Mouse (Mus musculus): ENCODE data around the gene Yaf2. TPM values are rescaled to one million over a fixed set of nuclear protein-coding genes. Genes with fewer than 3 reads are reported as not detected.
A peak's percentile ranks its signal among the peaks of the same experiment; 100 is the strongest.
"Not testable (repeated sequence)": the region's sequence is repeated elsewhere in the genome, so short reads cannot be mapped to it uniquely, and the experiment has no call there.

The Yaf2 gene
- polyA plus RNA-seq, 1 experiment from 2014 or later = 44.7 TPM

DNA sequence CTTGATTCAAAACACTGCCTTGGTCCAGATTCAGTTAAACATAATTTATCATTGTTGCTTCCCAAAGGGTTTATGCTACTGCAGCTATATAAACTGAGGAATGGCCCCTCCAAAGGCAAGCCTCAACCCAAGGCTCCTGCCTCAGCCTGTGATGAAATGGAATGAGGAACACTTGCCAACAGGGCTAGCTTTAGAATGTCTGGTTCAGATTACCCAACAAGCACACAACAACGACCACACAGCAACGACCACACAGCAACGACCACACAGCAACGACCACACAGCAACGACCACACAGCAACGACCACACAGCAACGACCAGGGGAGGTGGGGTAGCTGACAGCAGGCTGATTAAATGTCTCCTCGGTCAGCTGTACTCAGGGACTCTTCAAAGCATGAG, 76.8 kb downstream of the Yaf2 start:
- ATAC-seq (ENCODE audit: low FRiP score, low TSS enrichment) (no peak), DNase-seq (ENCODE audit: low spot score) (no peak)
- H3K27ac ChIP-seq (replicated peaks) = no peak overlapping the region
- TF ChIP-seq EP300 (optimal IDR thresholded peaks at IDR 0.05) (no peak), CTCF (IDR thresholded peaks at IDR 0.05; ENCODE audit: low read depth) (no peak)
- H3K9ac ChIP-seq (ENCODE audit: low read length) = no peak overlapping the region
- WGBS = 82% methylated on average over 8 of the region's 8 CpGs
- H3K9me3 ChIP-seq (ENCODE audit: control insufficient read depth, low read length) = no peaks in the 10 kb centered on the region
- H3K4me3 ChIP-seq (ENCODE audit: low read depth, low read length) = no peak overlapping the region
- no peak overlapping the region for H3K4me2 ChIP-seq (replicated peaks; ENCODE audit: low read depth)
- H3K27me3 ChIP-seq (ENCODE audit: control insufficient read depth, insufficient read depth, low read length) = no peaks in the 10 kb centered on the region
- no peaks in the 10 kb centered on the region for H3K4me1 ChIP-seq (replicated peaks; ENCODE audit: control insufficient read depth, insufficient read depth)
- peaks cover 12% of the 10 kb centered on the region; the same call in 1 of the 2 replicates for H3K36me3 ChIP-seq (ENCODE audit: control insufficient read depth, insufficient read depth, low read length)

DNA sequence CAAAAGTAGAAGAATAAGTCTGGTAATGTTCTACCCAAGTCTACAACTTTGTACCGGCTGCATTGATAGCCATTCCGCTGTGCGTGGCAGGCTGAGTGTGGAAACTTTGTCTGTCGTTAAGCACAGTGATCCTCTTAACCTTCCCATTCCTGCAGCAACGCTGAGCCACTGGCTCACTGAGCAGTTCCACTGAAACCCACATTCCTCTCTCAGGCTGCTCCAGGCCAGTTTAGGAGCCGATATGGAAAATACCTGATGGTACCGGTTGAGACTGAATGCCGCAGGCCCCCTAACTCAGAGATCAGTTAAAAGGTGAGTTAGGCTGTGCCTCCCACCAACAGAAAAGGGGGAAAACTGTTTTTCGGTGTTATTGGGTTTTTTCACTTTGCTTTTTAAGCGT, 81.4 kb downstream of the Yaf2 start:
- Histone ChIP-seq H3K4me3 (ENCODE audit: low read depth, low read length) (no peak overlapping the region), H3K36me3 (ENCODE audit: control insufficient read depth, insufficient read depth, low read length) (peaks cover 15% of the 10 kb centered on the region; the same call in 1 of the 2 replicates), H3K27ac (replicated peaks) (no peak overlapping the region), H3K4me1 (replicated peaks; ENCODE audit: control insufficient read depth, insufficient read depth) (no peaks in the 10 kb centered on the region), H3K9ac (ENCODE audit: low read length) (no peak overlapping the region), H3K9me3 (ENCODE audit: control insufficient read depth, low read length) (no peaks in the 10 kb centered on the region), H3K4me2 (replicated peaks; ENCODE audit: low read depth) (no peak overlapping the region), H3K27me3 (ENCODE audit: control insufficient read depth, insufficient read depth, low read length) (no peaks in the 10 kb centered on the region)
- TF ChIP-seq EP300 (optimal IDR thresholded peaks at IDR 0.05) (no peak), CTCF (IDR thresholded peaks at IDR 0.05; ENCODE audit: low read depth) (no peak)
- no peak for ATAC-seq (ENCODE audit: low FRiP score, low TSS enrichment)
- 88% methylated on average over 10 of the region's 10 CpGs for WGBS
- no peak for DNase-seq (ENCODE audit: low spot score)

DNA sequence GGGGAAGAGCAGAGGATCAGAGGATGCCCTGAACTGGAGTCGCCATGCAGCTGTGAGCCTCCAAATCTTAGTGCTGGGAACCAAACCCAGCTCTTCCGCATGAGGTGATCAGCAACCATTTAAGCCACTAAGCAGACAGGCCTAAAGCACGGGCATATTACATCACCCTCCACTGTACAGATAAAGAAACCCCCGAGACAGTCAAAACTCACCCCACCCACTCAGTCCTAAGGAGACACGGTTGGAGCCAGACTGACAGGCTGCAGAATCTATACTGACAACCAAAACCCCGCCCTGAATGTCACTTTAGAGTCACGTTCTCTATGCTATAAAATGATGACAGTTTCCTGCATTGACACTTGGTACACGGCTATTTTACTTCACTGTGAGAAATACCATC, 83.6 kb downstream of the Yaf2 start:
- Histone ChIP-seq H3K27me3 (ENCODE audit: control insufficient read depth, insufficient read depth, low read length) (no peaks in the 10 kb centered on the region), H3K9ac (ENCODE audit: low read length) (no peak overlapping the region), H3K36me3 (ENCODE audit: control insufficient read depth, insufficient read depth, low read length) (0 out of 2 replicates have a peak, but pooled peaks cover 15% of the 10 kb centered on the region), H3K9me3 (ENCODE audit: control insufficient read depth, low read length) (no peaks in the 10 kb centered on the region), H3K4me2 (replicated peaks; ENCODE audit: low read depth) (no peak overlapping the region), H3K4me1 (replicated peaks; ENCODE audit: control insufficient read depth, insufficient read depth) (no peaks in the 10 kb centered on the region), H3K27ac (replicated peaks) (no peak overlapping the region), H3K4me3 (ENCODE audit: low read depth, low read length) (no peak overlapping the region)
- DNase-seq (ENCODE audit: low spot score) (no peak), ATAC-seq (ENCODE audit: low FRiP score, low TSS enrichment) (no peak)
- no peak for TF ChIP-seq EP300 (optimal IDR thresholded peaks at IDR 0.05)
- TF ChIP-seq CTCF (IDR thresholded peaks at IDR 0.05; ENCODE audit: low read depth) = no peak
- WGBS = 75% methylated on average over 8 of the region's 8 CpGs

DNA sequence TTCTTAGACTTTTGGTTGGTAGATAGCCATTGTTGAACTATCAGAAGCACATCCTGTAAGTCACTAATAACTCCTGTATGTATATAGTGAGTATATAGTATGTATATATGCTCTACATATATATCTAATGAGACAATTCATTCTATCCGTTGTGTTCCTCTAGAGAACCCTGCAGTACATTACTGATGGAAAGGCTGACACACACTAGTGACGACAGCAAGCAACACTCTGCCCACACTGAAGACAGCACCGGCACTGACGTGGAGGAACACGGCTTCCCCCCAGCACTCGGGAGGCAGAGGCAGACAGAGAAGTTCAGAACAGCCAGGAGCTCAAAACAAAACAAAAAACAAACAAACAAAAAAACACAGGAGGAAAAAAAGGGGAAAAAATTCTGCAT, 84.3 kb downstream of the Yaf2 start:
- no peak for TF ChIP-seq EP300 (optimal IDR thresholded peaks at IDR 0.05)
- no peak for TF ChIP-seq CTCF (IDR thresholded peaks at IDR 0.05; ENCODE audit: low read depth)
- Histone ChIP-seq H3K4me2 (replicated peaks; ENCODE audit: low read depth) (no peak overlapping the region), H3K9me3 (ENCODE audit: control insufficient read depth, low read length) (no peaks in the 10 kb centered on the region), H3K27me3 (ENCODE audit: control insufficient read depth, insufficient read depth, low read length) (no peaks in the 10 kb centered on the region), H3K4me1 (replicated peaks; ENCODE audit: control insufficient read depth, insufficient read depth) (no peaks in the 10 kb centered on the region), H3K9ac (ENCODE audit: low read length) (no peak overlapping the region), H3K4me3 (ENCODE audit: low read depth, low read length) (no peak overlapping the region), H3K27ac (replicated peaks) (no peak overlapping the region), H3K36me3 (ENCODE audit: control insufficient read depth, insufficient read depth, low read length) (peaks cover 14% of the 10 kb centered on the region; the same call in 1 of the 2 replicates)
- ATAC-seq (ENCODE audit: low FRiP score, low TSS enrichment) (no peak), DNase-seq (ENCODE audit: low spot score) (no peak)
- WGBS = 90% methylated on average over 6 of the region's 6 CpGs

DNA sequence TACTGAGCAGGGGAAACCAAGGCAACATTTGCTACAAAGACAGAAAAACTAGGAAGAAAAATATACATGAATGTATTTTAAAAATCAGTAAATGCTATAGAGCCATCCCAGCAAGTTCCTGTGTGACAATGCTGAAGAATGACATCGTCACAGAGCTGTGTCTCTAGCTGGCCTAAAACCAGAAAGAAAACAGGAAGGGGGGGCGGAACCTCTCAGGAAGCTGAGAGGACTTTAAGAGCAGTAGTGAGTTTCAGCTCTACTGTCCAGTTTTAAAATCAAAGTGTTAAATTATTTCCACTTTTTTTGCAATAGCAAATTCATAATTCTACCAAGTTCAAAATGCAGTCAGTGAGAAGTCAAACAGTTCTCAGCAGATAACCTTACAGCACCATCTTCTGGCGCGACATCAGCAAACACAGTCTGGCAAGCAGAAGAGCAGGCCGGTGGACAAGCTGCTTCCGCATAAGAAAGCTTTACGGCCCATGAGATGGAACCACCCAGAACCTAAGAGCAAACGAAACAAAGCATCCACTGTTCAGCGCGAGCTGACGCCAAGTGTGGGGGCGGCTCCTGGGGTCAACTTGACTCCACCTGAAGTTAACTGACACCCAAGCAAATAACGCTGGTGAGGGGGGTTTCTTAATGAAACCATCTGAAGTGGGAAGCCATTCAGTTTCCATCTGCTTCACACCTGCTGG, 85.0 kb downstream of the Yaf2 start:
- H3K4me2 ChIP-seq (replicated peaks; ENCODE audit: low read depth) = no peak overlapping the region
- H3K9me3 ChIP-seq (ENCODE audit: control insufficient read depth, low read length) = no peaks in the 10 kb centered on the region
- H3K4me3 ChIP-seq (ENCODE audit: low read depth, low read length) = no peak overlapping the region
- 65% methylated on average over 13 of the region's 13 CpGs for WGBS
- no peak overlapping the region for H3K27ac ChIP-seq (replicated peaks)
- H3K4me1 ChIP-seq (replicated peaks; ENCODE audit: control insufficient read depth, insufficient read depth) = no peaks in the 10 kb centered on the region
- no peak overlapping the region for H3K9ac ChIP-seq (ENCODE audit: low read length)
- peaks cover 17% of the 10 kb centered on the region; the same call in 1 of the 2 replicates for H3K36me3 ChIP-seq (ENCODE audit: control insufficient read depth, insufficient read depth, low read length)
- DNase-seq (ENCODE audit: low spot score) (no peak), ATAC-seq (ENCODE audit: low FRiP score, low TSS enrichment) (no peak)
- no peaks in the 10 kb centered on the region for H3K27me3 ChIP-seq (ENCODE audit: control insufficient read depth, insufficient read depth, low read length)
- TF ChIP-seq EP300 (optimal IDR thresholded peaks at IDR 0.05) (no peak), CTCF (IDR thresholded peaks at IDR 0.05; ENCODE audit: low read depth) (peak; percentile 37)

DNA sequence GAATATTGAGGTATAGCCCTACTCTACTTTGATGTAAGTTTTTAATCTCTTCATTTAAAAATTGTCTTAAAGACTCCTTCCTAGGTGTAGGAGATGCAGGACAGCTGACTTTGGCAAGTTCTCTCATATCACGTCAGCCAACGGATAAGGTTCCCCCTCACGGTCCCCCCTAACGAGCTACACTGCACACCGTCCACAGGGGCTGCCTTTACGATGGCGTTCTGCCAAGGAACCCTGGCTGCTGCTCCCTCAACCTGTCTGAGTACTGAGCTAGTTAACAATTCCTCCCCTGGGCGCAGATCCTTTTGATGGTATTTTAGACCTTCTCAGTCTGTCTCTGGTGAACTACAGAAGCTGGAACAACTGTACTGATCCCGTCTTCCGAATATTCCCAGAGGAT, 93.5 kb downstream of the Yaf2 start:
- 74% methylated on average over 10 of the region's 10 CpGs for WGBS
- ATAC-seq (ENCODE audit: low FRiP score, low TSS enrichment) (no peak), DNase-seq (ENCODE audit: low spot score) (no peak)
- Histone ChIP-seq H3K4me1 (replicated peaks; ENCODE audit: control insufficient read depth, insufficient read depth) (no peaks in the 10 kb centered on the region), H3K27ac (replicated peaks) (no peak overlapping the region), H3K27me3 (ENCODE audit: control insufficient read depth, insufficient read depth, low read length) (no peaks in the 10 kb centered on the region), H3K4me2 (replicated peaks; ENCODE audit: low read depth) (no peak overlapping the region), H3K9ac (ENCODE audit: low read length) (no peak overlapping the region), H3K4me3 (ENCODE audit: low read depth, low read length) (no peak overlapping the region), H3K36me3 (ENCODE audit: control insufficient read depth, insufficient read depth, low read length) (peaks cover 21% of the 10 kb centered on the region; the same call in 1 of the 2 replicates), H3K9me3 (ENCODE audit: control insufficient read depth, low read length) (no peaks in the 10 kb centered on the region)
- TF ChIP-seq CTCF (IDR thresholded peaks at IDR 0.05; ENCODE audit: low read depth) (no peak), EP300 (optimal IDR thresholded peaks at IDR 0.05) (no peak)

DNA sequence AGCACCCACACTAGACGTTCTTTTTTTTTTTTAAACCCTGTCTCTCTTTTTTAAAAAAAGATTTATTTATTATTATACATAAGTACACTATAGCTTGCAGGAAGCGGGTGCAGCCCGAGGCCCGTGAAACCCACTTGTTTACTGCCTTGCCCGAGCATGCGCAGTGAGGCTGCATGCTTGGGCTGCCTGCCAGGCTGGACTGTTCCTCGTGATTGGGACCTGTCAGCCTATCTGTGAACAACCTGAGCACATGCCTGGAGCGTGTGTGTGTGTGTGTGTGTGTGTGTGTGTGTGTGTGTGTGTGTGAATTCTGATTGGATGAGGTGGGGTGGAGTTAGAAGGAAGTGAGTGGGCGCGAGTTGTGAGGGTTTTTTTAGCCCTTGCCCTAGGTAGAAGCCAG, 100.3 kb downstream of the Yaf2 start:
- H3K27me3 ChIP-seq (ENCODE audit: control insufficient read depth, insufficient read depth, low read length); H3K36me3 ChIP-seq (ENCODE audit: control insufficient read depth, insufficient read depth, low read length); H3K4me1 ChIP-seq (replicated peaks; ENCODE audit: control insufficient read depth, insufficient read depth); H3K4me2 ChIP-seq (replicated peaks; ENCODE audit: low read depth); H3K9ac ChIP-seq (ENCODE audit: low read length); ATAC-seq (ENCODE audit: low FRiP score, low TSS enrichment); DNase-seq (ENCODE audit: low spot score); H3K9me3 ChIP-seq (ENCODE audit: control insufficient read depth, low read length); H3K4me3 ChIP-seq (ENCODE audit: low read depth, low read length); H3K27ac ChIP-seq (replicated peaks): not testable (repeated sequence)
- 86% methylated on average over 10 of the region's 10 CpGs for WGBS

Measured in stomach, postnatal 0 days (tissue).